Mouse (Mus musculus) heart, adult 10 weeks (tissue): ENCODE measurements around the gene Fxn. TPM values are rescaled to one million over a fixed set of nuclear protein-coding genes. Genes with fewer than 3 reads are reported as not detected.

ENCODE experiments used
- polyA plus RNA-seq: library from polyadenylated mRNA; stranded (reverse); fragments of 350-450 nt; fragmentation: Illumina TruSeq; extraction: RNeasy Lipid Tissue Mini Kit (QIAGEN cat#74804); gene quantifications from one replicate; pipeline ENCODE4 v1.2.3, GENCODE M21; 2014; ENCODE audit warnings: low read depth, low replicate concordance

Gene Fxn
- polyA plus RNA-seq = 36.0 TPM

DNA sequence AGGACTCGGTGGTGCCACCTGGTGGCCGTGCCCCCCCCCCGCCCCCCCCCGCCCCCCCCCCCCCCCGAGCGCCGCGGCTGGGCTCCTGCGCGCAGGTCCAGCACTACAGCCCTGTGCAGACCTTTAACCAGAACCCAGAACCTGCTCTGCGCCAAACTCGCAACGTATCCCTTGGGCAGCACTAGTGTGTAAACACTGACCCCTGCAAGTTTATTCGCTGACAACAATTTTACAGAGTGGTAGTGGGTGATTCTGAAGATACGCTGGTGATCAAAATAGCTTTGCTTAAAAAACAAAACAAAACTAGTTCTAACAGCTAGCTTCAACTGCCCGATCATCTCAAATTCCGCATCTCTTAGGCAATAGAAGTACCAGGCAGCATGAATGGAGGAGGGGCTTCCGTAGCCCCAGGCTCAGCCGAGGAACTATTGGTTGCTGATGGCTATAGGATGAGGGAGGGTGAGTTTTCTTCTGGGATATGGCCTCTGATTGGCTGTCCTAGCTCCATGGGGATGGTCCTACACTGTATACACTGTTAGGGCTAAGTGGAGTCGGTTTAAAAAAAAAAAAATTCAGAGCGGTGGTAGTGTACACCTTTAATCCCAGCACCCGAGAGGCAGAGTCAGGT, at the start of gene Fxn:
TSS of gene Fxn (minus strand) at position 5 of the 628 bp plus-strand sequence.

DNA sequence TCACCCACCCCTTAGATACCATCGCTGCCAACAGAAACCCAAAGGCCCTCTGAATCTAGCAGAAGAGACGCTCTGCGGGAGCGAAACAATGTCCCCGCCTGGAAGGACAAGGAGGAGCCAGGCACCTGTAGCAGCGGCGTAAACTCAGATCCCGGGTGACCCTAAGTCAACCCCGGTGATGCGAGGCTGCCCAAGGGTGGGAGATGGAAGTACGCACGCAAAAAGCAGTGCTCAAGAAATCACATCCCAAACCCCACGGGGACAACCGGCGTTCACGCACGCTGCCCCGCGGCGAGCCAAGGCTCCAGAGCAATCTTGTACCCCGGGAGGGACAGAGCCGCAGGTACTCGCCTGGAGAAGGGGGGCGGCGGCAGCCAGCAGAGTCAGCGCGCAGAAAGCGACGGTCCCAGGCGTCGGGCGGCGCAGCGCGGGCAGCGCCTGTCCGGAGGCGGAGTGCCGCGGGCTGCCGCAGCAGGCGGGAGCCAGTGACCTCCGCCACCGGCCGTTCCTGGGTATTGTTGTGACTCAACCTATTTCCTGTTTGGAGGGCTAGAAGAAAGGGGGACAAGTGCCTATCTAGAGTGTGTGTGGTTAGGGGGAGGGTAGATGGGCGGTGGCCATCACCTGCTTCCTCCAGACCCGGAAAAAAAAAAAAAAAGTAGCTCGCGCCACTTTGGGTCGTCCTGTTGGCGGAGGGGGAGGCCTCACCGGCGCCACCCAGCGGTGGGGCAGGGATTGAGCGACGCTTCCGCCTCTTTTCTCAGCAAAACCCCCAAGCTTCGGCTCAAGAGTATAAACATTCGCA, 55.7 kb downstream of the Fxn start, which contains the start of gene Tjp2:
TSS of gene Tjp2 (minus strand) at position 531 of the 805 bp plus-strand sequence.

Other genes starting within 250 kb of the Fxn start
- gene Fam189a2, start 249.6 kb downstream of the Fxn start, polyA plus RNA-seq = 43.6 TPM
- gene Tjp2, start 55.6 kb downstream of the Fxn start, polyA plus RNA-seq = 13.7 TPM
- gene Fam122a, start 196.8 kb upstream of the Fxn start, polyA plus RNA-seq = 28.7 TPM